Mouse (Mus musculus): ENCODE measurements at regions not wholly inside any gene's neighbourhood (a gene's known extent, or its start where the extent isn't known, plus 50 kb on each side); places are given as distances from the start of the nearest gene placed in this dataset.

GRCm38 (mm10) chr9:83308092-83308491 is 132.8 kb downstream of the Lca5 start:
- Histone ChIP-seq H3K9ac (no peak overlapping the region), H3K4me1 (replicated peaks; ENCODE audit: control insufficient read depth, insufficient read depth, low read length) (no peaks in the 10 kb centered on the region), H3K27me3 (ENCODE audit: control insufficient read depth, insufficient read depth, low read length) (no peaks in the 10 kb centered on the region), H3K36me3 (replicated peaks; ENCODE audit: control insufficient read depth, insufficient read depth) (no peaks in the 10 kb centered on the region), H3K4me2 (replicated peaks) (no peak overlapping the region), H3K9me3 (ENCODE audit: control insufficient read depth, low read length) (no peaks in the 10 kb centered on the region), H3K27ac (no peak overlapping the region), H3K4me3 (replicated peaks; ENCODE audit: low read length) (no peak overlapping the region)
- DNase-seq (ENCODE audit: low spot score) (no peak), ATAC-seq (ENCODE audit: low FRiP score) (no peak)
- 94% methylated on average over 4 of the region's 4 CpGs for WGBS

- DNase-seq (ENCODE audit: low spot score) (no peak), ATAC-seq (ENCODE audit: low FRiP score) (no peak)
- no peak overlapping the region for H3K4me3 ChIP-seq (replicated peaks; ENCODE audit: low read length)
- H3K27me3 ChIP-seq (ENCODE audit: control insufficient read depth, insufficient read depth, low read length): no peaks in the 10 kb centered on the region
- no peak overlapping the region for H3K9ac ChIP-seq
- H3K9me3 ChIP-seq (ENCODE audit: control insufficient read depth, low read length): no peaks in the 10 kb centered on the region
- no peaks in the 10 kb centered on the region for H3K36me3 ChIP-seq (replicated peaks; ENCODE audit: control insufficient read depth, insufficient read depth)
- no peak overlapping the region for H3K4me2 ChIP-seq (replicated peaks)
- 65% methylated on average over 11 of the region's 11 CpGs for WGBS
- H3K4me1 ChIP-seq (replicated peaks; ENCODE audit: control insufficient read depth, insufficient read depth, low read length): no peaks in the 10 kb centered on the region
- no peak overlapping the region for H3K27ac ChIP-seq
Observed at GRCm38 (mm10) chr9:83307349-83307938, 133.5 kb downstream of the Lca5 start.

- Histone ChIP-seq H3K36me3 (replicated peaks; ENCODE audit: control insufficient read depth, insufficient read depth) (no peaks in the 10 kb centered on the region), H3K4me1 (replicated peaks; ENCODE audit: control insufficient read depth, insufficient read depth, low read length) (no peaks in the 10 kb centered on the region), H3K27me3 (ENCODE audit: control insufficient read depth, insufficient read depth, low read length) (no peaks in the 10 kb centered on the region), H3K9me3 (ENCODE audit: control insufficient read depth, low read length) (no peaks in the 10 kb centered on the region), H3K4me3 (replicated peaks; ENCODE audit: low read length) (no peak overlapping the region), H3K27ac (no peak overlapping the region), H3K4me2 (replicated peaks) (no peak overlapping the region), H3K9ac (no peak overlapping the region)
- 47% methylated on average over 7 of the region's 7 CpGs for WGBS
- DNase-seq (ENCODE audit: low spot score) (no peak), ATAC-seq (ENCODE audit: low FRiP score) (no peak)
Observed at GRCm38 (mm10) chr9:83304925-83305324, 136.0 kb downstream of the Lca5 start.

- DNase-seq (ENCODE audit: low spot score) (no peak), ATAC-seq (ENCODE audit: low FRiP score) (no peak)
- Histone ChIP-seq H3K27ac (no peak overlapping the region), H3K4me2 (replicated peaks) (no peak overlapping the region), H3K9me3 (ENCODE audit: control insufficient read depth, low read length) (no peaks in the 10 kb centered on the region), H3K4me3 (replicated peaks; ENCODE audit: low read length) (no peak overlapping the region), H3K36me3 (replicated peaks; ENCODE audit: control insufficient read depth, insufficient read depth) (no peaks in the 10 kb centered on the region), H3K9ac (no peak overlapping the region), H3K27me3 (ENCODE audit: control insufficient read depth, insufficient read depth, low read length) (no peaks in the 10 kb centered on the region), H3K4me1 (replicated peaks; ENCODE audit: control insufficient read depth, insufficient read depth, low read length) (no peaks in the 10 kb centered on the region)
- 75% methylated on average over 4 of the region's 4 CpGs for WGBS
Observed at GRCm38 (mm10) chr9:83300500-83300899, 140.4 kb downstream of the Lca5 start.

GRCm38 (mm10) chr9:83300044-83300443 is 140.9 kb downstream of the Lca5 start:
- no peaks in the 10 kb centered on the region for H3K9me3 ChIP-seq (ENCODE audit: control insufficient read depth, low read length)
- 63% methylated on average over 2 of the region's 2 CpGs for WGBS
- H3K4me1 ChIP-seq (replicated peaks; ENCODE audit: control insufficient read depth, insufficient read depth, low read length): no peaks in the 10 kb centered on the region
- no peak overlapping the region for H3K4me2 ChIP-seq (replicated peaks)
- H3K36me3 ChIP-seq (replicated peaks; ENCODE audit: control insufficient read depth, insufficient read depth): no peaks in the 10 kb centered on the region
- no peak for ATAC-seq (ENCODE audit: low FRiP score)
- no peak overlapping the region for H3K9ac ChIP-seq
- H3K4me3 ChIP-seq (replicated peaks; ENCODE audit: low read length): no peak overlapping the region
- H3K27me3 ChIP-seq (ENCODE audit: control insufficient read depth, insufficient read depth, low read length): no peaks in the 10 kb centered on the region
- H3K27ac ChIP-seq: no peak overlapping the region
- no peak for DNase-seq (ENCODE audit: low spot score)

GRCm38 (mm10) chr9:83299623-83300022 is 141.3 kb downstream of the Lca5 start:
- no peak overlapping the region for H3K4me2 ChIP-seq (replicated peaks)
- H3K36me3 ChIP-seq (replicated peaks; ENCODE audit: control insufficient read depth, insufficient read depth): no peaks in the 10 kb centered on the region
- no peak overlapping the region for H3K9ac ChIP-seq
- no peak overlapping the region for H3K4me3 ChIP-seq (replicated peaks; ENCODE audit: low read length)
- DNase-seq (ENCODE audit: low spot score) (no peak), ATAC-seq (ENCODE audit: low FRiP score) (no peak)
- no peaks in the 10 kb centered on the region for H3K9me3 ChIP-seq (ENCODE audit: control insufficient read depth, low read length)
- WGBS: 62% methylated on average over 2 of the region's 2 CpGs
- H3K4me1 ChIP-seq (replicated peaks; ENCODE audit: control insufficient read depth, insufficient read depth, low read length): no peaks in the 10 kb centered on the region
- no peaks in the 10 kb centered on the region for H3K27me3 ChIP-seq (ENCODE audit: control insufficient read depth, insufficient read depth, low read length)
- no peak overlapping the region for H3K27ac ChIP-seq

GRCm38 (mm10) chr9:83295453-83295852 is 145.5 kb downstream of the Lca5 start:
- Histone ChIP-seq H3K4me3 (replicated peaks; ENCODE audit: low read length) (no peak overlapping the region), H3K27ac (no peak overlapping the region), H3K4me1 (replicated peaks; ENCODE audit: control insufficient read depth, insufficient read depth, low read length) (no peaks in the 10 kb centered on the region), H3K36me3 (replicated peaks; ENCODE audit: control insufficient read depth, insufficient read depth) (no peaks in the 10 kb centered on the region), H3K9ac (no peak overlapping the region), H3K4me2 (replicated peaks) (no peak overlapping the region), H3K9me3 (ENCODE audit: control insufficient read depth, low read length) (no peaks in the 10 kb centered on the region), H3K27me3 (ENCODE audit: control insufficient read depth, insufficient read depth, low read length) (no peaks in the 10 kb centered on the region)
- ATAC-seq (ENCODE audit: low FRiP score): no peak
- DNase-seq (ENCODE audit: low spot score): no peak
- 84% methylated on average over 9 of the region's 9 CpGs for WGBS

GRCm38 (mm10) chr9:83294441-83294840 is 146.5 kb downstream of the Lca5 start:
- H3K4me1 ChIP-seq (replicated peaks; ENCODE audit: control insufficient read depth, insufficient read depth, low read length): no peaks in the 10 kb centered on the region
- no peak overlapping the region for H3K27ac ChIP-seq
- ATAC-seq (ENCODE audit: low FRiP score) (no peak), DNase-seq (ENCODE audit: low spot score) (no peak)
- no peaks in the 10 kb centered on the region for H3K9me3 ChIP-seq (ENCODE audit: control insufficient read depth, low read length)
- H3K27me3 ChIP-seq (ENCODE audit: control insufficient read depth, insufficient read depth, low read length): no peaks in the 10 kb centered on the region
- no peak overlapping the region for H3K4me2 ChIP-seq (replicated peaks)
- WGBS: 86% methylated on average over 13 of the region's 13 CpGs
- H3K9ac ChIP-seq: no peak overlapping the region
- no peak overlapping the region for H3K4me3 ChIP-seq (replicated peaks; ENCODE audit: low read length)
- H3K36me3 ChIP-seq (replicated peaks; ENCODE audit: control insufficient read depth, insufficient read depth): no peaks in the 10 kb centered on the region

GRCm38 (mm10) chr9:83284097-83284496 is 137.6 kb upstream of the Hmgn3 start:
- Histone ChIP-seq H3K9ac (no peak overlapping the region), H3K4me1 (replicated peaks; ENCODE audit: control insufficient read depth, insufficient read depth, low read length) (no peaks in the 10 kb centered on the region), H3K27me3 (ENCODE audit: control insufficient read depth, insufficient read depth, low read length) (no peaks in the 10 kb centered on the region), H3K27ac (no peak overlapping the region), H3K36me3 (replicated peaks; ENCODE audit: control insufficient read depth, insufficient read depth) (no peaks in the 10 kb centered on the region), H3K9me3 (ENCODE audit: control insufficient read depth, low read length) (no peaks in the 10 kb centered on the region), H3K4me3 (replicated peaks; ENCODE audit: low read length) (no peak overlapping the region), H3K4me2 (replicated peaks) (no peak overlapping the region)
- ATAC-seq (ENCODE audit: low FRiP score): no peak
- no peak for DNase-seq (ENCODE audit: low spot score)
- WGBS: 54% methylated on average over 1 of the region's 1 CpGs

GRCm38 (mm10) chr9:83283662-83284061 is 137.2 kb upstream of the Hmgn3 start:
- H3K4me2 ChIP-seq (replicated peaks): no peak overlapping the region
- no peak overlapping the region for H3K9ac ChIP-seq
- H3K27ac ChIP-seq: no peak overlapping the region
- no peaks in the 10 kb centered on the region for H3K36me3 ChIP-seq (replicated peaks; ENCODE audit: control insufficient read depth, insufficient read depth)
- no peak for ATAC-seq (ENCODE audit: low FRiP score)
- H3K27me3 ChIP-seq (ENCODE audit: control insufficient read depth, insufficient read depth, low read length): no peaks in the 10 kb centered on the region
- H3K9me3 ChIP-seq (ENCODE audit: control insufficient read depth, low read length): no peaks in the 10 kb centered on the region
- DNase-seq (ENCODE audit: low spot score): no peak
- WGBS: 57% methylated on average over 4 of the region's 4 CpGs
- no peaks in the 10 kb centered on the region for H3K4me1 ChIP-seq (replicated peaks; ENCODE audit: control insufficient read depth, insufficient read depth, low read length)
- no peak overlapping the region for H3K4me3 ChIP-seq (replicated peaks; ENCODE audit: low read length)

All from hindbrain, embryonic 14.5 days (tissue).